Mouse (Mus musculus) stomach, postnatal 0 days (tissue): ENCODE measurements around the gene Pdzph1. TPM values are rescaled to one million over a fixed set of nuclear protein-coding genes. Genes with fewer than 3 reads are reported as not detected.

Experiments used
- ATAC-seq: fragments of 200-750 bp; cut with Nextera tagmentation; 2 replicates; pipeline ENCODE4 v1.8.0; 2017; ENCODE audit not compliant: low FRiP score, low TSS enrichment
- DNase-seq: peaks from one replicate; pipeline ENCODE4 v3.0.0-alpha.2; 2016; ENCODE audit warnings: low spot score
- H3K27ac ChIP-seq: fragments of 300-500 bp; sonication (generic); replicated peaks from 2 replicates; pipeline ENCODE4 v1.5.1; 2014; ENCODE audit warnings: mild to moderate bottlenecking, control low read depth
- H3K27me3 ChIP-seq: fragments of 300-500 bp; sonication (generic); 2 replicates; pipeline ENCODE4 v1.6.1; 2014; ENCODE audit warnings: low read length; ENCODE audit not compliant: control insufficient read depth, insufficient read depth
- H3K36me3 ChIP-seq: fragments of 300-500 bp; sonication (generic); 2 replicates; pipeline ENCODE4 v1.6.1; 2014; ENCODE audit warnings: low read length, mixed read lengths; ENCODE audit not compliant: control insufficient read depth, insufficient read depth
- H3K4me1 ChIP-seq: fragments of 300-500 bp; sonication (generic); replicated peaks from 2 replicates; pipeline ENCODE4 v1.6.1; 2014; ENCODE audit warnings: antibody characterized with exemption; ENCODE audit not compliant: control insufficient read depth, insufficient read depth
- H3K4me2 ChIP-seq: fragments of 300-500 bp; sonication (generic); replicated peaks from 2 replicates; pipeline ENCODE4 v1.6.1; 2014; ENCODE audit warnings: low read depth, mild to moderate bottlenecking, control low read depth, moderate library complexity
- H3K4me3 ChIP-seq: fragments of 300-500 bp; sonication (generic); 2 replicates; pipeline ENCODE4 v1.5.1; 2014; ENCODE audit warnings: low read depth, low read length, control low read depth
- H3K9ac ChIP-seq: fragments of 300-500 bp; sonication (generic); 2 replicates; pipeline ENCODE4 v1.6.1; 2014; ENCODE audit warnings: mild to moderate bottlenecking, low read length, control low read depth, mixed read lengths
- H3K9me3 ChIP-seq: fragments of 300-500 bp; sonication (generic); 2 replicates; pipeline ENCODE4 v1.6.1; 2016; ENCODE audit warnings: low read length; ENCODE audit not compliant: control insufficient read depth
- CTCF ChIP-seq: IDR thresholded peaks from 2 replicates; pipeline ENCODE4 v1.5.1; 2016; ENCODE audit warnings: antibody characterized with exemption, low read depth, mild to moderate bottlenecking, moderate library complexity
- EP300 ChIP-seq: optimal IDR thresholded peaks from 2 replicates; pipeline ENCODE3; 2016; ENCODE audit warnings: antibody characterized with exemption
- WGBS: fragments of 180-500 bp; shearing (Covaris S2); extraction: QIAGEN DNeasy Blood & Tissue Kit; methylation state at CpG from one replicate; pipeline ENCODE4 v1.1.7; 2014; 5-methylcytosine and 5-hydroxymethylcytosine counted together
- polyA plus RNA-seq: library from polyadenylated mRNA; unstranded; fragments of >200 nt; fragmentation: Nextera tagmentation; extraction: Ambion mirVana; gene quantifications from 2 replicates; pipeline ENCODE4 v1.2.1, GENCODE M21; 2015

Pdzph1 gene
- polyA plus RNA-seq, 1 experiment from 2014 or later: not detected

GRCm38 (mm10) chr17:58918539-58918938 is 72.6 kb downstream of the Pdzph1 start:
- no peak for TF ChIP-seq CTCF
- TF ChIP-seq EP300: no peak
- 80% methylated on average over 3 of the region's 3 CpGs for WGBS

GRCm38 (mm10) chr17:58911564-58911963 is 79.6 kb downstream of the Pdzph1 start:
- Histone ChIP-seq H3K9me3 (no peaks in the 10 kb centered on the region), H3K4me2 (no peak overlapping the region), H3K27me3 (no peaks in the 10 kb centered on the region), H3K27ac (no peak overlapping the region), H3K4me1 (no peaks in the 10 kb centered on the region), H3K4me3 (no peak overlapping the region), H3K36me3 (no peaks in the 10 kb centered on the region), H3K9ac (no peak overlapping the region)
- DNase-seq (no peak), ATAC-seq (no peak)
- 63% methylated on average over 7 of the region's 7 CpGs for WGBS
- TF ChIP-seq EP300 (no peak), CTCF (no peak)

More at GRCm38 (mm10) chr17:58918539-58918938, 72.6 kb downstream of the Pdzph1 start:
- Histone ChIP-seq H3K9ac (no peak overlapping the region), H3K4me3 (no peak overlapping the region), H3K27ac (no peak overlapping the region), H3K4me2 (no peak overlapping the region), H3K9me3 (no peaks in the 10 kb centered on the region), H3K36me3 (no peaks in the 10 kb centered on the region), H3K4me1 (no peaks in the 10 kb centered on the region), H3K27me3 (no peaks in the 10 kb centered on the region)
- ATAC-seq (no peak), DNase-seq (no peak)

DNA sequence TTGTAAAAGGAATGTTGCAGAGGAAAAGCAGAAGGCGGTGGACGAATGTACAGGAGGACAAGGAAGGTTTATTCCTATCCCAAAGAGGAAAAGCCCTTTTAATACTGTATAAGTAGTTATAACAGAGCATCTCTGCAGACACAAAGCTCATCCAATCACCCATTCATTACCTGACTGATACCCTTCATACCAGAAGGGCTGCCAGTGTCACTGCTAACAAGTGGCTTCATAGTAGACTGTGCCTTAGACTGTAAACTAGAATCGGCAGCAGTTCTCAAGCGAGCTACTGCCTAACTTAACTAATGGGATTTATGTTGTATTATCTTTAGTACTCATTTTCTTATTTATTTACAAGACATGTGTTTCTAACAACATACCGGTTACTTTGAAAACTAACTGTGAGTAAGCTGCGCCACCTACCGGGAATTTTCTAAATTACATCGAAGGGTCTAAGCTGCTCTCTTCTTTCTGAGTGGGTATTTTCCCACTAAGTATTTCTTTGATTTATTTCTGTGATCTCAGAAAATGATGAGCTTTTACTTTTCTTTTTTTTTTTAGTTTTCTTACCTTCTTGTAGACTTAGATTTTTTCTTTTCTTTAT is 82.0 kb downstream of the Pdzph1 start:
- no peak overlapping the region for H3K4me2 ChIP-seq
- H3K27ac ChIP-seq: no peak overlapping the region
- H3K9ac ChIP-seq: no peak overlapping the region
- H3K36me3 ChIP-seq: no peaks in the 10 kb centered on the region
- H3K27me3 ChIP-seq: no peaks in the 10 kb centered on the region
- no peaks in the 10 kb centered on the region for H3K4me1 ChIP-seq
- no peaks in the 10 kb centered on the region for H3K9me3 ChIP-seq
- H3K4me3 ChIP-seq: no peak overlapping the region
- DNase-seq (peak; percentile 45), ATAC-seq (no peak)
- 35% methylated on average over 8 of the region's 8 CpGs for WGBS
- TF ChIP-seq EP300 (no peak), CTCF (peak; percentile 77)

DNA sequence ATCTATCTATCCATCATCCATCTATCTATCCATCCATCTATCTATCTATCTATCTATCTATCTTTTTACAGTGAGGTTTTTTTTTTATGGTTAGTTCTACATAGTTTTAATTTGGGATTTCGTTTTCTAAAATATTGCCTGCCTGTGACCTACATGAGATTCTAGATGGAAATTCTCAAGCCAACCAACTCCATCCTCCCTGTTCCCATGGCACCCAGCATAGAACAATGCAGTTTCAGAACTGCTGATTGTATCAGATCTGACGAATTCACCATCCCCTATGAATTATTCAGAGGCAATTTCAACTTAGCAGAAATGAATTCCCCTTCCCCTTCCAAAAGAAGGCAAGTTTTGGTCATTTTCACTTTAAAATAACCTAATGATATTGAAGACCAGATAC is 85.2 kb downstream of the Pdzph1 start:
- Histone ChIP-seq H3K27me3 (no peaks in the 10 kb centered on the region), H3K4me3 (no peak overlapping the region), H3K4me1 (no peaks in the 10 kb centered on the region), H3K36me3 (no peaks in the 10 kb centered on the region), H3K4me2 (no peak overlapping the region), H3K9ac (no peak overlapping the region), H3K27ac (no peak overlapping the region), H3K9me3 (no peaks in the 10 kb centered on the region)
- ATAC-seq: no peak
- WGBS: 73% methylated on average over 2 of the region's 2 CpGs
- TF ChIP-seq EP300: no peak
- TF ChIP-seq CTCF: no peak
- DNase-seq: no peak

DNA sequence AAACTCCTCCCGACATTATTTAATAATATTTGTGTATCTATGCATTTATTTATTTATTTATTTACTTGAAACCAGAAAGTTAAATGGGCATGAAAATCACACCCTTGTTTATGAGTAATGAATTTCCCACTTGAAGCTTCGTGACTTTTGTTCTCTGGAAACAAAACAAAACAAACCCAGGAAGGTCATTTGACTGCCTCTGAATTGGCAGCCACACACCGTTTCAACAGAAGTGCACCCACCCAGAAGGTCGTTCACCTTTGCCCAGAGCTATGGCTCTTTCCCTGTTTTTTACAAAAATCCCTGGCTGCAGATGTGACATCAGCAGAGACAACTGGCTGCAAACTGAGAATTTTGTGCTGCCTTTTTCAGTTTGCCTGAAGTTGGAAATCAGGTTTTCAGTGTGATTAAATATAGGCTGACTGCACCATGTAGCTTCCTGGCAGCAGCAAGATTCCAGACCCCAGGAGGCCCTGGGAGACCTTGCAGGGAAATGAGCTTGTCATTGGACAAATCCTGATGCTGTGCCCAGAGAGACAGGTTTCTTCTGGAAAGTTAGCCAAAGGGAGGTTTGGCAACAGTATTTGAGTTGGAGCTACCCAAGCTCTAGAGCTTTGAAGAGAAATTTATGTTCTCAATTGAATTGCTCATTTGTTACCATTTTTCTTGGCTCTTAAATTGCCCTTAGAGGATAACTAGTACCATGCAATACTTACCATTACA is 99.5 kb downstream of the Pdzph1 start:
- H3K27me3 ChIP-seq: no peaks in the 10 kb centered on the region
- WGBS: 52% methylated on average over 4 of the region's 4 CpGs
- TF ChIP-seq EP300: no peak
- no peak for TF ChIP-seq CTCF
- H3K4me2 ChIP-seq: no peak overlapping the region
- no peak overlapping the region for H3K27ac ChIP-seq
- H3K4me3 ChIP-seq: no peak overlapping the region
- no peaks in the 10 kb centered on the region for H3K9me3 ChIP-seq
- H3K9ac ChIP-seq: no peak overlapping the region
- no peaks in the 10 kb centered on the region for H3K36me3 ChIP-seq
- ATAC-seq: no peak
- no peak for DNase-seq
- no peaks in the 10 kb centered on the region for H3K4me1 ChIP-seq
